Mouse (Mus musculus) MEL (cell line): ENCODE measurements around the gene Tmem230.

Source experiments
- CTCF ChIP-seq, 3 experiments: IDR thresholded peaks in 2 of 3; conservative IDR thresholded peaks in 1 of 3; 2 replicates each; pipeline ENCODE4 v1.5.1; 2011 to 2012; ENCODE audit warnings: low read length in 3 of 3, low read depth in 2 of 3, mild to moderate bottlenecking in 2 of 3, improper control_type of control experiment in 1 of 3, inconsistent platforms in 1 of 3, mixed read lengths in 1 of 3, moderate library complexity in 1 of 3; ENCODE audit not compliant: control insufficient read depth in 1 of 3, insufficient read depth in 1 of 3, poor library complexity in 1 of 3, severe bottlenecking in 1 of 3
- NELFE ChIP-seq: IDR thresholded peaks from 2 replicates; pipeline ENCODE4 v1.6.1; 2011; ENCODE audit warnings: low read depth, low read length, improper control_type of control experiment
- POLR2A ChIP-seq, 2 experiments: IDR thresholded peaks; 2 replicates each; pipeline ENCODE4 v1.6.1; 2011 to 2012; ENCODE audit warnings: low read length in 2 of 2, mild to moderate bottlenecking in 2 of 2, control low read depth in 1 of 2, improper control_type of control experiment in 1 of 2, low read depth in 1 of 2, moderate library complexity in 1 of 2; ENCODE audit not compliant: control insufficient read depth in 1 of 2, insufficient read depth in 1 of 2, poor library complexity in 1 of 2
- POLR2AphosphoS2 ChIP-seq: IDR thresholded peaks from 2 replicates; pipeline ENCODE4 v1.6.1; 2011; ENCODE audit warnings: low read length, improper control_type of control experiment
- TCF12 ChIP-seq: IDR thresholded peaks from 2 replicates; pipeline ENCODE4 v1.6.1; 2014; ENCODE audit warnings: low read depth, mild to moderate bottlenecking, inconsistent platforms, low read length, improper control_type of control experiment, moderate library complexity
- ZKSCAN1 ChIP-seq: IDR thresholded peaks from 2 replicates; pipeline ENCODE4 v1.6.1; 2012; ENCODE audit warnings: low read depth, mild to moderate bottlenecking, inconsistent platforms, low read length, improper control_type of control experiment, moderate library complexity
- ZNF384 ChIP-seq: IDR thresholded peaks from 2 replicates; pipeline ENCODE4 v1.6.1; 2012; ENCODE audit warnings: low read depth, mild to moderate bottlenecking, inconsistent platforms, low read length, improper control_type of control experiment

GRCm38 (mm10) chr2:132206316-132206881 is 41.2 kb downstream of the Tmem230 start:
- TF ChIP-seq CTCF (IDR thresholded peaks at IDR 0.05 in 2 of 3, conservative IDR thresholded peaks at IDR 0.05 in 1 of 3; ENCODE audit: control insufficient read depth in 1 of 3, insufficient read depth in 1 of 3, low read depth in 2 of 3, low read length in 3 of 3, poor library complexity in 1 of 3, severe bottlenecking in 1 of 3) (no peak), TCF12 (no peak), POLR2A (IDR thresholded peaks at IDR 0.05; ENCODE audit: control insufficient read depth in 1 of 2, insufficient read depth in 1 of 2, low read depth in 1 of 2, low read length in 2 of 2, poor library complexity in 1 of 2) (no peak), ZKSCAN1 (no peak), ZNF384 (no peak), POLR2AphosphoS2 (no peak), NELFE (no peak)
